Mouse (Mus musculus) lung, postnatal 0 days (tissue): ENCODE data around the gene Fgf7. TPM values are rescaled to one million over a fixed set of nuclear protein-coding genes. Genes with fewer than 3 reads are reported as not detected.

ENCODE experiments used
- ATAC-seq: fragments of 200-750 bp; cut with Nextera tagmentation; 2 replicates; pipeline ENCODE4 v1.8.0; 2017; ENCODE audit warnings: moderate library complexity
- DNase-seq: peaks from one replicate; pipeline ENCODE4 v3.0.0-alpha.2; 2016; ENCODE audit warnings: low spot score
- H3K27ac ChIP-seq: fragments of 300-500 bp; sonication (generic); 2 replicates; pipeline ENCODE4 v1.5.1; 2014; ENCODE audit warnings: antibody characterized with exemption, mild to moderate bottlenecking, low read length, mixed read lengths
- H3K27me3 ChIP-seq: fragments of 300-500 bp; sonication (generic); replicated peaks from 2 replicates; pipeline ENCODE4 v1.6.1; 2014; ENCODE audit warnings: low read length, mixed read lengths; ENCODE audit not compliant: insufficient read depth
- H3K36me3 ChIP-seq: fragments of 300-500 bp; sonication (generic); 2 replicates; pipeline ENCODE4 v1.6.1; 2014; ENCODE audit warnings: low read length, mixed read lengths; ENCODE audit not compliant: insufficient read depth
- H3K4me1 ChIP-seq: fragments of 300-500 bp; sonication (generic); 2 replicates; pipeline ENCODE4 v1.6.1; 2014; ENCODE audit warnings: antibody characterized with exemption, low read depth, low read length, mixed read lengths; ENCODE audit not compliant: insufficient read depth
- H3K4me2 ChIP-seq: fragments of 300-500 bp; sonication (generic); replicated peaks from 2 replicates; pipeline ENCODE4 v1.6.1; 2014; ENCODE audit warnings: low read depth, mild to moderate bottlenecking, low read length, moderate library complexity, mixed read lengths
- H3K4me3 ChIP-seq: fragments of 300-500 bp; sonication (generic); 2 replicates; pipeline ENCODE4 v1.5.1; 2014; ENCODE audit warnings: low read depth, low read length
- H3K9ac ChIP-seq: fragments of 300-500 bp; sonication (generic); replicated peaks from 2 replicates; pipeline ENCODE4 v1.6.1; 2014; ENCODE audit warnings: low read depth, mild to moderate bottlenecking
- H3K9me3 ChIP-seq: fragments of 300-500 bp; sonication (generic); 2 replicates; pipeline ENCODE4 v1.6.1; 2016; ENCODE audit warnings: low read length, mixed read lengths
- CTCF ChIP-seq: IDR thresholded peaks from 2 replicates; pipeline ENCODE4 v1.5.1; 2016; ENCODE audit warnings: antibody characterized with exemption, mild to moderate bottlenecking
- EP300 ChIP-seq: IDR thresholded peaks from 2 replicates; pipeline ENCODE4 v1.6.1; 2016; ENCODE audit warnings: antibody characterized with exemption, mild to moderate bottlenecking, control low read depth
- WGBS: fragments of 180-500 bp; shearing (Covaris S2); extraction: QIAGEN DNeasy Blood & Tissue Kit; methylation state at CpG from one replicate; pipeline ENCODE4 v1.1.7; 2014; 5-methylcytosine and 5-hydroxymethylcytosine counted together
- polyA plus RNA-seq: library from polyadenylated mRNA; unstranded; fragments of >200 nt; fragmentation: Nextera tagmentation; extraction: Ambion mirVana; gene quantifications from 2 replicates; pipeline ENCODE4 v1.2.1, GENCODE M21; 2015

Fgf7 gene
- polyA plus RNA-seq, 1 experiment from 2014 or later, result 10.6 TPM

DNA sequence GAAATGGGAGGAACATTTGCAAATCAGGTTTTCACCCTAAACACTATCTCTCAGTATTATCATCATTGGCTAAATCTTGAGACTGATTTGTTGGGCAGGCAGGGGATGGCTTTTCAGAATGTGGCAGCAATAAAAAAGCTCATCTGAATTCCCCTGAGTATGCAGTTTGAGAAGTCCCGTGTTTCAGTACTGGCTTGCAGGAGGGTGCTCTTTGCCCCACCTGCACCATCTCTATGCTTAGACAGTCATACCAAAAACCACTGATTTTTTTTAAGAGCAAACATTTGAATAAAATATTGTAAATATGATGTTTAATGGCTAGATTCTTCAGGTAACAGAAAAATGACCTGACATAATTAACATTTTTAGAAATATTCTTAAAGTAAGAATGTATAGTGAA is 35.3 kb downstream of the Fgf7 start:
- no peak for DNase-seq
- H3K27ac ChIP-seq, result no peak overlapping the region
- no peak overlapping the region for H3K9ac ChIP-seq
- TF ChIP-seq CTCF (no peak), EP300 (no peak)
- no peak overlapping the region for H3K4me3 ChIP-seq
- no peaks in the 10 kb centered on the region for H3K27me3 ChIP-seq
- H3K9me3 ChIP-seq, result no peaks in the 10 kb centered on the region
- ATAC-seq, result no peak
- no peak overlapping the region for H3K4me2 ChIP-seq
- H3K4me1 ChIP-seq, result no peaks in the 10 kb centered on the region
- no peaks in the 10 kb centered on the region for H3K36me3 ChIP-seq
- WGBS, result 78% methylated on average over 1 of the region's 1 CpGs

DNA sequence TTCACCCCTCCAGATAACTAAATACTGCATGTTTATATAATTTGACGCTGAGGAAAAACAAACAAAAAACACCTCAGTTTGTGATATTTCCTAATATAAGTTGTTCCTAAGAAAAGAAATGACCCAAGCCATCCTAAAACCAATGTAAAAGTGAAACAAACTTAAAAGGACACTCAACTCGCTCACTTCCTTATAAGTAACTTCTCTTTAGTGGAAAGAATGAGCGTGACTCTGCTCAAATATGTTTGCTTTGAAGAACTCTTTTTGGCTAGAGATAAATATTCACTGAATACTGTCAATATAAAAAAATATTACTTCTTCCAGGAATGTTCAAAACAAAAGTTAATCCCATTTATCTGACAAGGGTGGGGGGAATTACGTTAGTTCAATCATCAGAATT is 39.3 kb downstream of the Fgf7 start:
- Histone ChIP-seq H3K36me3 (no peaks in the 10 kb centered on the region), H3K4me3 (no peak overlapping the region), H3K27ac (no peak overlapping the region), H3K4me2 (no peak overlapping the region), H3K9ac (no peak overlapping the region), H3K9me3 (no peaks in the 10 kb centered on the region), H3K27me3 (no peaks in the 10 kb centered on the region), H3K4me1 (no peaks in the 10 kb centered on the region)
- ATAC-seq, result no peak
- 75% methylated on average over 4 of the region's 4 CpGs for WGBS
- no peak for TF ChIP-seq CTCF
- TF ChIP-seq EP300, result no peak
- DNase-seq, result no peak

DNA sequence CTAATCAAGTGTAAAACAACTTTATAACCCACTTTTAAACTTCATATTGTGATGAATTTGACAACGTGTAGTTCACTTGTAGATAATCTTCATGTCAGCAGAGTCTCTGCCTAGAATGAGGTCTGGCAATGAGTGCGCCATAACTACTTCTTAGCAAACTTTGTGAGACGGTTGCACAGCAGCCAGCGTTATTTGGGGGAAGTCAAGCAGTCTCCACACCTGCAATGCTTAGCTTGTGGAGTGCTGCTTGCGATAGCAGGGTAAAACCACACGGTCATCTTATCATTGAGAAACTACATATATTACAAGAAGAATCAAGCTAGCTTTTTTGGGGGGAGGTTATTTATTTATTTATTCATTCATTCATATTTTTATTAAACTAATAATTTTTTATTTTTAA is 42.0 kb downstream of the Fgf7 start:
- ATAC-seq, result no peak
- no peak for DNase-seq
- Histone ChIP-seq H3K27me3 (no peaks in the 10 kb centered on the region), H3K27ac (no peak overlapping the region), H3K4me3 (no peak overlapping the region), H3K9me3 (no peaks in the 10 kb centered on the region), H3K36me3 (no peaks in the 10 kb centered on the region), H3K4me2 (no peak overlapping the region), H3K9ac (no peak overlapping the region), H3K4me1 (no peaks in the 10 kb centered on the region)
- TF ChIP-seq EP300 (no peak), CTCF (no peak)
- 91% methylated on average over 6 of the region's 6 CpGs for WGBS

DNA sequence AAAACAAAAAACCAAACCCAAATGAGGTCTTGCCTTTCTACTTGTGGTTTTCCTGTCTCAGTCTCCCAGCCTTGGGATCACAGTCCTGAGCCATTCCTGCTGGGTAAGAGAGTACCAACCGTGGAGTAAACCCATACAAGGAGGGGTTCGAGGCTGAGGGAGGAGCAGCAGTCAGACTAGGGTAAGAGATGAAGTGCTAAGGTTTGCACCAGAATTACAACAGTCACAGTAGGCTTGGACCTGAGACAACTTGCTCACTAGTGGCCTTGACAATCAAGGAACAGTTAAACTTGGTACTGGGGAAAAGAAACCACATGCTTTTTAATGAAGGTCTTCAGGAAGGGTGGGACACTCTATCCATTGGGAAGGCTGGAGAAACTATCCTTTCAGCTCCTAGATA is 44.6 kb downstream of the Fgf7 start:
- no peaks in the 10 kb centered on the region for H3K4me1 ChIP-seq
- H3K9ac ChIP-seq, result no peak overlapping the region
- ATAC-seq (no peak), DNase-seq (no peak)
- H3K4me3 ChIP-seq, result no peak overlapping the region
- H3K36me3 ChIP-seq, result no peaks in the 10 kb centered on the region
- no peaks in the 10 kb centered on the region for H3K9me3 ChIP-seq
- no peak overlapping the region for H3K27ac ChIP-seq
- H3K27me3 ChIP-seq, result no peaks in the 10 kb centered on the region
- TF ChIP-seq EP300 (no peak), CTCF (no peak)
- 53% methylated on average over 2 of the region's 2 CpGs for WGBS
- H3K4me2 ChIP-seq, result no peak overlapping the region

DNA sequence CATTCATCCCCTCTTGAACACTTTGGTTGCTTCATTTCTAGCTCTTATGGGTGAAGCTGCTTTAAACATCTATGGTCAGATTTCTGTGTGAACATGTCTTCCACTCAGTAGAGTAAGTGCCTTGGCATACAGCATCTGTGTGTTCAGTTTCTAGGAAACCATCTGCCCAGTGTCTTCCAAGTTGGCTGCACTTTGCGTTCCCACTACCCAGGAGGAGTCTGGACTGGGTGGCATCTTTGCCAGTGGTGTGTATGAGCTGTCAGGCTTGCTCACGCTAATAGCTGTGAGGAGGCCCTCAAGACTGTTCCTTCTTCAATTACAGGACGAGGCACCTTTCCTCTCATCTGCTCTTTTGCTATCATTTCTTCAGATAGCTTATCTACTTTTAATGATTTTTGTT is 49.9 kb downstream of the Fgf7 start:
- no peaks in the 10 kb centered on the region for H3K27me3 ChIP-seq
- TF ChIP-seq CTCF (no peak), EP300 (no peak)
- 62% methylated on average over 3 of the region's 3 CpGs for WGBS
- no peak overlapping the region for H3K27ac ChIP-seq
- DNase-seq (no peak), ATAC-seq (no peak)
- H3K9me3 ChIP-seq, result no peaks in the 10 kb centered on the region
- H3K36me3 ChIP-seq, result no peaks in the 10 kb centered on the region
- no peak overlapping the region for H3K4me3 ChIP-seq
- H3K4me1 ChIP-seq, result no peaks in the 10 kb centered on the region
- H3K9ac ChIP-seq, result no peak overlapping the region
- no peak overlapping the region for H3K4me2 ChIP-seq

DNA sequence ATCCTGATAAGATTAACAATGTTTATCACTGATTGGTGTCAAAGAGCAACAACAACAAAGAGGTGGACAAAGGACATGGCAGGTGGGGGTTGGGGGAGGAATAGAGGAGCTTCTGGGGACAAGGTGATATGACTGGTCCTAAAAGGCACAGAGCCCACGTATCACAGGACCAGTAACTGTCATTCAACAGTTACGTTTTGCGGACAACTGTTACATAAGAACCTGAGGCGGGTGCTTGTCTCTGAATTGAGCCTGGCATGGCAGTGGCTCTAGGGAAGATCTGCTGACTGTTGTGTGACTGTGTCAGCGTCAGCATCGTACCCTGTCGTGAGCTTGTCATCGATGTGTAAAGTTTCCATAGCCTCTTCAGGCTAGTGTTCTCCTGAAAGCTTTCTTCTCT is 51.7 kb downstream of the Fgf7 start:
- Histone ChIP-seq H3K27ac (no peak overlapping the region), H3K4me1 (no peaks in the 10 kb centered on the region), H3K36me3 (no peaks in the 10 kb centered on the region), H3K9me3 (no peaks in the 10 kb centered on the region), H3K9ac (no peak overlapping the region), H3K4me3 (no peak overlapping the region), H3K4me2 (no peak overlapping the region), H3K27me3 (no peaks in the 10 kb centered on the region)
- 77% methylated on average over 8 of the region's 8 CpGs for WGBS
- DNase-seq (no peak), ATAC-seq (no peak)
- TF ChIP-seq CTCF (no peak), EP300 (no peak)

DNA sequence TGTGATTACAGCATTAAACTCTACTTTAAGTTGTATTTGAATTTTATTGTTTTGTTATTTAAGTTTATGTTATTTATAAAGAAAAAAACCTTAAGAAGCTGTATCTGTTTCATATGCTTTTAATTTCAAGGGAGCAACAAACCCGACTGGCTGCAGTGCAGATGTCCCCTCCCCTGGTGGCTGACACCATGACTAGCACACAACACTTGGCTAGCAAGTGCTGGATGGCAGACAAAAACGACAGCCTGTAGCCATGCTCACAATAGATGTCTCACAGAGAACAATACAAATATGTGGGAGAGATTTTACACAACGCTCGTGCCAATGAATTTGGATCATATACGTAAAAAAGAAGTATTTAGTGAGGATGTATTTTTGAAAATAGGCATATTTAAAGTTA is 56.0 kb downstream of the Fgf7 start:
- Histone ChIP-seq H3K9me3 (no peaks in the 10 kb centered on the region), H3K4me3 (no peak overlapping the region), H3K4me2 (no peak overlapping the region), H3K4me1 (no peaks in the 10 kb centered on the region), H3K27me3 (no peaks in the 10 kb centered on the region), H3K36me3 (no peaks in the 10 kb centered on the region), H3K9ac (no peak overlapping the region), H3K27ac (no peak overlapping the region)
- ATAC-seq (no peak), DNase-seq (no peak)
- TF ChIP-seq CTCF (no peak), EP300 (no peak)
- WGBS, result 69% methylated on average over 5 of the region's 5 CpGs
